Mouse (Mus musculus) T-cell, adult 66 days (primary cell): ENCODE measurements around the gene Tmem222. TPM values are rescaled to one million over a fixed set of nuclear protein-coding genes. Genes with fewer than 3 reads are reported as not detected.

ENCODE experiments used
- total RNA-seq, 2 experiments: library from RNA; stranded (reverse); gene quantifications; 3 replicates in 1 of 2; 4 replicates in 1 of 2; pipeline ENCODE4 v1.2.4; 2023

The Tmem222 gene
- 10 to 100 TPM; 62.1 to 66.2 TPM for total RNA-seq

DNA sequence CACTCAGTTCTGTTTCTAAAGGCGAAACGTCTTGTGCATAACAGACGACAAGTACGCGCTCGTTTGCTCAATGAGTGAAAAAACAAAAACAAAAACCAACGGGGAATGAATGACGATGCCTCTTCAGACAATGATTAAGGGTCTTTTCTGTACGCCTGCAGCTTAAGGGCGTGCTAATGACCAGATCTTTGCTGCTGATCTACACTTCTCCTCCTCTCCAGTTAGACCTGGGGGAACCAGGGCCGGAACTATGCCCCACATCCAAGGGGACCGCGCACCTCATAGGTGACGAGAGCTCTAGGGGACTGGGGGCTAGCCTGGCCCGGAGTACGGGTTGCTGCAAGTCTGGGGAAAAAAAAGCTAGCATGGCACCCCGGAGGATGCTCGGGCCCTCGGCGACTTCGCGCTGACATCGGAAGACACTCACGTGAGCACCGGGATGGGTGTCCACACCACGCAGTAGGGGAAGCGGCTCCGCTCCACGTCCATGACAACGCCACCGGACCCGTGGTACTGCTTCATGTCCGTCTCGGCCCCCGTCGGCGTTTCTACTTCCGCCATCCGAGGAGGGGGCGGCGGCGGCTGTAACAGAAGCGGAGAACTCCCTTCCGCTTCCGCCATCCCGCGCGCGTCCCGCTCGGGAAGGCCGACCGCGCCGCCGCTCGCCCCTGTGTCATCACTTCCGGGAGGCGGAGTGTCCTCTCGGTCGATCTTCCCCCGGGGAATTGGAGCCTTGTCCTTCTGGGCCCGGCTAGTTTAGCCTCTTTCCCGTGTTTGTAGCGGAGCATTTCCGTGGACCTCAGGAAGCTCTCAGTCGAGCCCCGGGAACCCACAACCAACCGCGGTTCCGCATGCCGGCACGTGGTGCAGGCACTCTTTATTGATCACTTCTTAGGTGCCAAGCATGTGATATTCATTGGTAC, at the start of gene Tmem222:
Gene Tmem222, minus strand, starts transcription at position 689 of the 923 bp plus-strand sequence.

DNA sequence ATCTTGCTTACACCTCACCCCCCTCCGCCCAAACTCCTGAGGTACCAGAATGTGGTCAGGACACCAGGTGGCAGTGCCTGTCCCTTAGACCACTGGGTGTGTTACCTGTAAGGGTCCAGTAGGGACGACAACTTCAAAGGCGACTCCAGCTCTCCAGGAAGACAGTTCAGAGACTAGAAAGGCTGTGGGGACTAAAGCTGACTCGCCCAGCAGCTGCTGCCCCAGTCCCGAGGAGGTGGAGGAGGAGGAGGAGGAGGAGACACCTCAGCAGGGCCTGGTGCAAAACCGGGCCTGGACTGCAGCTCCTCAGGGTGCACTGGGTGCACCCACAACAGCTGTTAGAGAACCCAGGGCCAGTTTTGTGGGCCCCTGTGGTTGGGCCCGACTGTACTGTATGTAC, 14.7 kb downstream of the Tmem222 start, which contains the start of gene Sytl1:
Gene Sytl1, minus strand, starts transcription at position 232 of the 400 bp plus-strand sequence.

DNA sequence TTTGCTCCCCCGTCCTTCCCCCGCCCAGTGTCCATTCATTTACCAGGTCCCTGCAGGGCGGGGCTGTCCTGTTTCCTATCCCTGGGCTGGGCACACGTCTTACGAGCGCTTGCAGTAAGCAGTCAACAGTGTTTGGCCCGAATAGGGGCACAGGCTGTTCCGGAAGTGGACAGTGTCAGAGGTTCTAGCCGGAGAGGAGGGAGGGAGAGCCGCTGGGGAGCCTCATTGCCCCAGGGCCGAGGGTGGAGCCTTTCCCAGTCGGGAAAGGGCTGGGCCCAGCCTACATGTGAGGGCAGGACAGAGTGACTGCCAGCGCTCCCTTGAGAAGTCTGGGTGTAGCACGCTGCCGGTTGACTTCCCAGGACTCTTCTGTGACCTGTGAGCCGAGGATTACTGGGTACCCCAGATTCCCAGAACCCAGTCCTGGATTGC, 37.1 kb downstream of the Tmem222 start, which contains the start of gene Map3k6:
Gene Map3k6, plus strand, starts transcription at position 329 of the 432 bp plus-strand sequence.

Other genes starting within 250 kb of the Tmem222 start
- 100 to 1,000 TPM; 228 to 232 TPM for gene Wasf2, start 147.3 kb downstream of the Tmem222 start, total RNA-seq
- 1 to 10 TPM; 2.5 to 3.1 TPM for gene Cd164l2, start 65.7 kb downstream of the Tmem222 start, total RNA-seq
- not detected for gene Gpr3, start 65.3 kb downstream of the Tmem222 start, total RNA-seq
- under 1 TPM; 0.50 to 0.56 TPM for gene Map3k6, start 37.0 kb downstream of the Tmem222 start, total RNA-seq
- gene Sytl1, start 14.7 kb downstream of the Tmem222 start, total RNA-seq = 10 to 100 TPM; 33.8 to 37.4 TPM
- gene Wdtc1, start 75.7 kb upstream of the Tmem222 start, total RNA-seq = 10 to 100 TPM; 47.0 to 49.6 TPM
- gene Slc9a1, start 91.9 kb upstream of the Tmem222 start, total RNA-seq = 10 to 100 TPM; 56.5 to 58.9 TPM
- not detected for gene Tent5b, start 202.3 kb upstream of the Tmem222 start, total RNA-seq
- gene Trnp1, start 220.8 kb upstream of the Tmem222 start, total RNA-seq = 10 to 100 TPM; 11.6 to 21.7 TPM
- gene Kdf1, start 241.2 kb upstream of the Tmem222 start, total RNA-seq = under 1 TPM; 0.52 to 0.80 TPM